Mouse (Mus musculus): ENCODE data around the gene Gps1. TPM values are rescaled to one million over a fixed set of nuclear protein-coding genes. Genes with fewer than 3 reads are reported as not detected.
A peak's percentile ranks its signal among the peaks of the same experiment; 100 is the strongest.

The Gps1 gene
- total RNA-seq, 2 experiments from 2014 or later, result 147 to 148 TPM

GRCm38 (mm10) chr11:120817358-120817757 lies 33.3 kb downstream of the Gps1 start:
- intact Hi-C loops (cut with DNase I), result no loop called here
- peak in 1 of 2 experiments; percentile 29 for DNase-seq (ENCODE audit: extremely low spot score in 1 of 2, low spot score in 2 of 2)

GRCm38 (mm10) chr11:120818251-120818650 lies 34.2 kb downstream of the Gps1 start:
- DNase-seq (ENCODE audit: extremely low spot score in 1 of 2, low spot score in 2 of 2), result peak in 1 of 2 experiments; percentile 22
- intact Hi-C loops (cut with DNase I), result no loop called here

- DNase-seq (ENCODE audit: extremely low spot score in 1 of 2, low spot score in 2 of 2), result no peak
- intact Hi-C loops (cut with DNase I), result no loop called here
Observed at GRCm38 (mm10) chr11:120819556-120819955, 35.5 kb downstream of the Gps1 start.

- intact Hi-C loops (cut with DNase I), result loop anchor here (5.0 kb wide), 1 partner anchor 82 kb away; no protein-coding TSS in a partner anchor
- no peak for DNase-seq (ENCODE audit: extremely low spot score in 1 of 2, low spot score in 2 of 2)
Observed at GRCm38 (mm10) chr11:120820546-120820945, 36.5 kb downstream of the Gps1 start.

- intact Hi-C loops (cut with DNase I), result loop anchor here (5.0 kb wide), 1 partner anchor 81 kb away; no protein-coding TSS in a partner anchor
- DNase-seq (ENCODE audit: extremely low spot score in 1 of 2, low spot score in 2 of 2), result peak in 1 of 2 experiments; percentile 30
Observed at GRCm38 (mm10) chr11:120821076-120821922, 37.2 kb downstream of the Gps1 start.

DNA sequence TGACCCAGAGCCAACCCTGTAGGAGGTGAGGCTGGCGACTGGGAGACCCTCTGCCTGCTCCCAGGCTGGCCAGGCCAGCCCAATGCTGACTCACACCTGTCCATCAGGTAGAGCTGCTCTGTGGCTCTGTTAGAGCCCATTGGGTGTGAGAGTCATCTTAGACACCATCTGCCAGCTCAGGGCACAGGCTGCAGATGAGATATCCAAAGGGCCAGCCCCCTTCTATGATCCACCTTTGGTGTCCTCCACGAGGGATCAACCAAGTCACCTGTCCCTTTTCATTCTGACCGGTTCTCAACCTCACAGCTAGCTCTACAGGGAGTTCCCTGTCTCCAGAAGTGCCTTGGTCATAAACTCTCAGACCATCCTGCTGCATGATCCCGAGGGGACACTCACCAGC lies 38.2 kb downstream of the Gps1 start:
- peak in 1 of 2 experiments; percentile 19 for DNase-seq (ENCODE audit: extremely low spot score in 1 of 2, low spot score in 2 of 2)
- intact Hi-C loops (cut with DNase I), result loop anchor here (5.0 kb wide), 1 partner anchor 80 kb away; no protein-coding TSS in a partner anchor

- intact Hi-C loops (cut with DNase I), result loop anchor here (5.0 kb wide), 1 partner anchor 79 kb away; no protein-coding TSS in a partner anchor
- peak in 1 of 2 experiments; percentile 46 for DNase-seq (ENCODE audit: extremely low spot score in 1 of 2, low spot score in 2 of 2)
Observed at GRCm38 (mm10) chr11:120822831-120823550, 38.9 kb downstream of the Gps1 start.

DNA sequence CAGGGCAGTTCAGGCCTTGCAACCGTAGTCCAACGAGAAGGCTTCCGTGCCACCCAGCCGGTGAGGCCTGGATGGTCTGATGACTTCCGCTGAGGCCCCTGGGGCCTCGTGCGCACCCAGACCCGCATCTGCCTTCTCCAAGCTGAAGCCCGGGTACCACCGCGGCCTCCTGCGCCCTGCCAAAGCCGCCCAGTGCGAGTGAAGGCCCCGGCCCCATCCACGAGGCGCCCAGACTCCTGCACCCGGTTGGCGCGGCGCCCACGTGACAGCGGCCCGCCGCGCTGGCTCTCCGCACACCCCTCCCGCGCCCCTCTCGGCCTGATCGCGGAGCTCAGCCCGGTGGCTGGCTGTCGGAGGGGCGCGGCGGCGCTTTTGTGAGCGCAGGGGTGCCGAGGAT lies 39.5 kb downstream of the Gps1 start:
- DNase-seq (ENCODE audit: extremely low spot score in 1 of 2, low spot score in 2 of 2), result peak; percentile 51 to 86
- intact Hi-C loops (cut with DNase I), result loop anchor here (5.0 kb wide), 1 partner anchor 79 kb away; no protein-coding TSS in a partner anchor

GRCm38 (mm10) chr11:120823956-120824786 lies 40.1 kb downstream of the Gps1 start, which contains the start of gene Fasn:
TSS of gene Fasn (minus strand) at chr11:120824547.
- peak; percentile 97 to 99 for DNase-seq (ENCODE audit: extremely low spot score in 1 of 2, low spot score in 2 of 2)
- intact Hi-C loops (cut with DNase I), result loop anchor here (5.0 kb wide), 1 partner anchor 78 kb away; no protein-coding TSS in a partner anchor

DNA sequence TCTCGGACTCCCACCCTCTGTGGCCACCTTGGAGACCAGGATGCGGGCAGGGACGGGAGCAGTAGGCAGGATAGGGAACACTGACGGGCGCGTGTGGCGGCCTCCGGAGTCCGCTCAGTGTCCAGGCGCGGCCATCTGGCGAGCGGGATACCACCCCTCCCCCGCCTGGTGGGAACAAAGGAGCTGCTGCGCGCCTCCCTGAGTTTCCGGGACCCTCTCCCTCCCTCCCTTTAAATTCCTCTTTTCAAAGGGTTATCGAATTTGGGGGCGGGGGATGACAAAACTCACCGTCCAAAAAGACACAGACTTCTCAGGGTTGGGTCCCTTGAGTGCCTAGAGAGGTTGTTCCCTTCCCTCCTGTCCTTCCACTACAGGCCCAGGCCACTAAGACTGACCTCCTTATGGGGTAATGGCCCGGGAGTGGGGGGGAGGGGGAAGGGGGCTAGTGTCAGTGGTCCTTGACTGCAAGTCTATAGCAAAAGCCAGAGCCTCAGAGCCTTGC lies 40.8 kb downstream of the Gps1 start:
- intact Hi-C loops (cut with DNase I), result loop anchor here (5.0 kb wide), 1 partner anchor 77 kb away; no protein-coding TSS in a partner anchor

GRCm38 (mm10) chr11:120825289-120825863 lies 41.3 kb downstream of the Gps1 start:
- DNase-seq (ENCODE audit: extremely low spot score in 1 of 2, low spot score in 2 of 2), result peak in 1 of 2 experiments; percentile 38
- intact Hi-C loops (cut with DNase I), result no loop called here

More for the DNA sequence above, 40.8 kb downstream of the Gps1 start:
- DNase-seq (ENCODE audit: extremely low spot score in 1 of 2, low spot score in 2 of 2), result no peak

GRCm38 (mm10) chr11:120826016-120826953 lies 42.2 kb downstream of the Gps1 start:
- peak in 1 of 2 experiments; percentile 21 for DNase-seq (ENCODE audit: extremely low spot score in 1 of 2, low spot score in 2 of 2)
- intact Hi-C loops (cut with DNase I), result no loop called here

DNA sequence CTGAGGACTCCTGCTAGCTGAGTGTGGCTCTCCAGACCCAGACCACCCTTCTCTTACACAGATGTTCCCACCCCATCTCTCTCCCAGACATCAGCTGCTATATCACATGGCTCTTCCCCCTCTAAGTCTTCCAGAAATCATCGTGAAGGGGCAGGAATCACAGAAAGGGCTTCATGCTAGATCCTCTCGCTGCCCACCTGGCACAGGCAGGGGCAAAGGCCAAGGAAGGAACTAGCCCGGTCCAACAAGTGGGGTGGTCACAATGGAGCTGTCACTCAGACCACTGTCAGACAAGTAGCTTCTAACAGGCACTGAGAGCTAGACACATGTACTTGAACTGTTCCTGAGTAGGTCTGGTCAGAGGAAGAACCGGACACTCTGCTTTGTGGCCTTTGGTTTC lies 44.3 kb downstream of the Gps1 start:
- intact Hi-C loops (cut with DNase I), result no loop called here
- peak in 1 of 2 experiments; percentile 22 for DNase-seq (ENCODE audit: extremely low spot score in 1 of 2, low spot score in 2 of 2)

- DNase-seq (ENCODE audit: extremely low spot score in 1 of 2, low spot score in 2 of 2), result peak in 1 of 2 experiments; percentile 9
- intact Hi-C loops (cut with DNase I), result no loop called here
Observed at GRCm38 (mm10) chr11:120829757-120830532, 45.9 kb downstream of the Gps1 start.

DNA sequence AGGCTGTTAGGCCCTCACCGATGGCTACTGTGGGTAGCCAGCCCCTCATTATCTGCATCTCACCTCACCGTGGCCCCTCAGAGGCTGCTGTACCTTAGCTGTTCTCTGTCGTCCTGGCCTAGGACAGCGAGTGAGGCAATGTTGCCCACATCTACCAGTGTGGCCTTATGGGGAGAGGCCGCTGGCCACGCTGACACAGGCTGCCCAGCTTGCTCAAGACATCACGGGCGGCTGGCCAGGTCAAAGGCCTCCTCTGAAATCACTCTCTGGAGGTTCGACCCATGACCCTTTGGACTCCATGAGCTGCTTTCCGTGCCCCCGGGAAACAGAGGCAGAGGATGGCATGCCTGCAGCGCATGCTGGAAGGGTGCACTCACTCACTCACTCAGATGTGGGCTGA lies 46.6 kb downstream of the Gps1 start:
- intact Hi-C loops (cut with DNase I), result no loop called here

More for the DNA sequence above, 46.6 kb downstream of the Gps1 start:
- DNase-seq (ENCODE audit: extremely low spot score in 1 of 2, low spot score in 2 of 2), result peak in 1 of 2 experiments; percentile 40

Measured in left cerebral cortex, postnatal 10 days (tissue).